Comparison of ENCODE assay signal across 8 mouse cellular contexts in the genomic region with DNA sequence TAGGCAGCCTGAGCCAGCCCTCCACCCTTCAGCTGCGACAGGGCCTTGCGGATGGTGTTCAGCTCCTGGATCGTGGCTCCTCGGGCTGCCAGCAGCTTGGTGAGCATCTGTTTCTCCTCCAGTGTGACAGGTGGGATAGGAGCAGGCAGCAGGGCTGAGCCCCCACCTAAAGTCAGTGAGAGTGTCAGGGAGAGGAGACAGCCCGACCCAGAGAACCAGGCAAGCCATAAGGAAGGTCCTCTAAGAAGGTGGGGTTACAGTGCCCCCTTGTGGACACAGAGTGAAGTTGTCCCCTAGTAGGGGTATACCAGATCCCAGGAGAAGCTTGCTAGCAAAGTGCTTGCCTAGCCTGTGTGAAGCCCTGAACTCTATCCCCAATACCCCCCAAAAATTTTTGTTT. TPM values are rescaled to one million over a fixed set of nuclear protein-coding genes. Genes with fewer than 3 reads are reported as not detected.
DNase-seq lines count a peak whose midpoint lies in the region; ATAC-seq and TF ChIP-seq lines count a peak whose summit lies in the region.

No protein-coding gene starts in this region.

- no peak overlapping the region for H3K4me3 ChIP-seq in ES-E14 (ENCODE audit: insufficient read depth in 1 of 2, low read depth in 1 of 2, low read length in 2 of 2, poor library complexity in 1 of 2, severe bottlenecking in 1 of 2)
- no peak overlapping the region for H3K4me3 ChIP-seq in limb, embryonic 10.5 days
- H3K4me3 ChIP-seq in midbrain, embryonic 14.5 days (replicated peaks; ENCODE audit: low read depth, low read length) = no peak overlapping the region
- no peak overlapping the region for H3K4me3 ChIP-seq in testis, adult 2 months (ENCODE audit: control insufficient read depth, low read depth, low read length)

- in situ Hi-C loops in ES-E14 (cut with MboI; ENCODE audit: low sequenced_read_pairs in 2 of 2, unreplicated experiment in 2 of 2) = no loop called here

- no peaks in the 10 kb centered on the region for H3K9me3 ChIP-seq in ES-E14 (ENCODE audit: control insufficient read depth, insufficient read depth, low read depth, low read length)
- no peaks in the 10 kb centered on the region for H3K9me3 ChIP-seq in limb, embryonic 10.5 days (replicated peaks)
- no peaks in the 10 kb centered on the region for H3K9me3 ChIP-seq in midbrain, embryonic 14.5 days (ENCODE audit: control insufficient read depth, low read length)

- 59% methylated on average over 5 of the region's 5 CpGs for WGBS in limb, embryonic 10.5 days
- 40% methylated on average over 5 of the region's 5 CpGs for WGBS in midbrain, embryonic 14.5 days

- H3K4me1 ChIP-seq in ES-E14 (ENCODE audit: control insufficient read depth in 2 of 2, insufficient read depth in 2 of 2, low read length in 2 of 2, poor library complexity in 1 of 2) = peaks cover 8 to 10% of the 10 kb centered on the region in 2 experiments; a peak in 2 of 4 replicates
- peaks cover 9% of the 10 kb centered on the region; the same call in 1 of the 2 replicates for H3K4me1 ChIP-seq in limb, embryonic 10.5 days
- peaks cover 13% of the 10 kb centered on the region; the same call in 1 of the 2 replicates for H3K4me1 ChIP-seq in midbrain, embryonic 14.5 days (ENCODE audit: control insufficient read depth, insufficient read depth, low read length)
- no peaks in the 10 kb centered on the region; the same call in 1 of the 2 replicates for H3K4me1 ChIP-seq in testis, adult 2 months (ENCODE audit: control insufficient read depth, insufficient read depth, low read length)

- no peak for TF ChIP-seq POLR2A in testis, adult 2 months (IDR thresholded peaks at IDR 0.05; ENCODE audit: control insufficient read depth, low read depth, low read length)

- DNase-seq in adrenal gland, adult 2 months = peak; percentile 51
- no peak for DNase-seq in adrenal gland, adult 18-20 months (ENCODE audit: low spot score in 2 of 2)
- DNase-seq in ES-E14 (ENCODE audit: low read depth, low spot score) = no peak
- peak; percentile 89 to 90 for DNase-seq in cerebellum, postnatal 10 days
- DNase-seq in heart, postnatal 4 days = peak; percentile 61
- peak; percentile 71 for DNase-seq in limb, embryonic 10.5 days (ENCODE audit: low spot score)
- DNase-seq in midbrain, embryonic 14.5 days = peak; percentile 92

- peak; percentile 53 for ATAC-seq in midbrain, embryonic 14.5 days (ENCODE audit: low FRiP score, low TSS enrichment)

- no peak overlapping the region for H3K27ac ChIP-seq in ES-E14 (ENCODE audit: insufficient read depth, low read depth, low read length, poor library complexity, severe bottlenecking)
- no peak overlapping the region for H3K27ac ChIP-seq in limb, embryonic 10.5 days
- peak overlapping the region; percentile 68 for H3K27ac ChIP-seq in midbrain, embryonic 14.5 days (replicated peaks; ENCODE audit: low read depth, low read length)
- no peak overlapping the region for H3K27ac ChIP-seq in testis, adult 2 months (ENCODE audit: control insufficient read depth, insufficient read depth, low read depth, low read length)

- peaks cover 31% of the 10 kb centered on the region for H3K27me3 ChIP-seq in limb, embryonic 10.5 days (ENCODE audit: low read depth, poor library complexity, severe bottlenecking)
- H3K27me3 ChIP-seq in midbrain, embryonic 14.5 days (ENCODE audit: control insufficient read depth, insufficient read depth, low read length) = no peaks in the 10 kb centered on the region
- no peaks in the 10 kb centered on the region for H3K27me3 ChIP-seq in testis, adult 2 months (ENCODE audit: control insufficient read depth, insufficient read depth, low read length)

- no peaks in the 10 kb centered on the region for H3K36me3 ChIP-seq in ES-E14 (ENCODE audit: control insufficient read depth, insufficient read depth, low read length, poor library complexity, severe bottlenecking)
- H3K36me3 ChIP-seq in limb, embryonic 10.5 days = no peaks in the 10 kb centered on the region
- H3K36me3 ChIP-seq in midbrain, embryonic 14.5 days (ENCODE audit: control insufficient read depth, insufficient read depth, low read length) = peaks cover 35% of the 10 kb centered on the region
- 0 out of 2 replicates have a peak, but pooled peaks cover 1% of the 10 kb centered on the region for H3K36me3 ChIP-seq in testis, adult 2 months (ENCODE audit: control insufficient read depth, insufficient read depth, low read length)

- no peak overlapping the region for H3K4me2 ChIP-seq in midbrain, embryonic 14.5 days (ENCODE audit: low read length)

- peak; percentile 63; the same call in 1 of the 2 replicates for TF ChIP-seq CTCF in testis, adult 2 months (IDR thresholded peaks at IDR 0.05; ENCODE audit: control insufficient read depth, insufficient read depth, insufficient replicate concordance, low read depth, low read length)

- H3K9ac ChIP-seq in ES-E14 (ENCODE audit: insufficient read depth, low read depth, low read length, poor library complexity, severe bottlenecking) = no peak overlapping the region; the same call in 1 of the 2 replicates
- H3K9ac ChIP-seq in midbrain, embryonic 14.5 days (replicated peaks; ENCODE audit: low read length) = no peak overlapping the region

TF ChIP-seq in ES-E14, 5 proteins besides CTCF, POLR2A, EP300 and RAD21:
- no peak for TF ChIP-seq CHD2 (IDR thresholded peaks at IDR 0.05; ENCODE audit: low read depth, low read length)
- peak; percentile 37; the same call in 1 of the 2 replicates for TF ChIP-seq ZC3H11A (IDR thresholded peaks at IDR 0.05; ENCODE audit: borderline replicate concordance, low read depth, low read length)

RNA-seq across cellular contexts. Expression of a gene that starts 1.5 kb away (rescaled TPM):
- 1 to 10 TPM; 2.5 to 3.3 TPM for total RNA-seq in adrenal gland, adult 2 months (2021)
- polyA plus RNA-seq in adrenal gland, adult 2 months (2012; rRNA removed) = 2.5 and 3.2 TPM in 2 replicates
- total RNA-seq in adrenal gland, adult 18-20 months (2021) = 1 to 10 TPM; 1.9 to 2.7 TPM
- 3.2 and 5.5 TPM in 2 replicates for total RNA-seq in ES-E14 (2012; rRNA removed)
- total RNA-seq in heart, postnatal 4 days (2021) = 1 to 10 TPM; 2.3 to 3.5 TPM
- polyA plus RNA-seq in limb, embryonic 10.5 days (2016; fragmentation: Nextera tagmentation; extraction: Ambion mirVana) = 0.83 and 1.9 TPM in 2 replicates
- polyA plus RNA-seq in midbrain, embryonic 14.5 days (2014; fragmentation: Nextera tagmentation; extraction: Ambion mirVana) = 4.6 and 6.8 TPM in 2 replicates
- polyA plus RNA-seq in testis, adult 2 months (2012; rRNA removed) = 16.2 and 17.6 TPM in 2 replicates

RNA-seq across cellular contexts. Expression of a gene that starts 14.3 kb away (rescaled TPM):
- 10 to 100 TPM; 66.8 to 75.8 TPM for total RNA-seq in adrenal gland, adult 2 months (2021)
- 50.5 and 67.4 TPM in 2 replicates for polyA plus RNA-seq in adrenal gland, adult 2 months (2012; rRNA removed)
- 10 to 100 TPM; 73.7 to 81.6 TPM for total RNA-seq in adrenal gland, adult 18-20 months (2021)
- 83.7 and 95.8 TPM in 2 replicates for total RNA-seq in ES-E14 (2012; rRNA removed)
- total RNA-seq in heart, postnatal 4 days (2021) = 10 to 100 TPM; 90.0 to 98.5 TPM
- polyA plus RNA-seq in limb, embryonic 10.5 days (2016; fragmentation: Nextera tagmentation; extraction: Ambion mirVana) = 26.2 and 28.8 TPM in 2 replicates
- 54.0 and 75.3 TPM in 2 replicates for polyA plus RNA-seq in midbrain, embryonic 14.5 days (2014; fragmentation: Nextera tagmentation; extraction: Ambion mirVana)
- 21.3 and 25.2 TPM in 2 replicates for polyA plus RNA-seq in testis, adult 2 months (2012; rRNA removed)

RNA-seq across cellular contexts. Expression of a gene that starts 43.1 kb away (rescaled TPM):
- 100 to 1,000 TPM in 1 of 2 experiments, 10 to 100 TPM in 1; 84.6 to 135 TPM for total RNA-seq in adrenal gland, adult 2 months (2021)
- 216 and 273 TPM in 2 replicates for polyA plus RNA-seq in adrenal gland, adult 2 months (2012; rRNA removed)
- 100 to 1,000 TPM; 105 to 110 TPM for total RNA-seq in adrenal gland, adult 18-20 months (2021)
- total RNA-seq in ES-E14 (2012; rRNA removed) = 40.6 and 53.9 TPM in 2 replicates
- 10 to 100 TPM; 14.0 to 14.8 TPM for total RNA-seq in heart, postnatal 4 days (2021)
- polyA plus RNA-seq in limb, embryonic 10.5 days (2016; fragmentation: Nextera tagmentation; extraction: Ambion mirVana) = 53.1 and 57.5 TPM in 2 replicates
- 11.3 and 13.1 TPM in 2 replicates for polyA plus RNA-seq in midbrain, embryonic 14.5 days (2014; fragmentation: Nextera tagmentation; extraction: Ambion mirVana)
- 31.3 and 40.6 TPM in 2 replicates for polyA plus RNA-seq in testis, adult 2 months (2012; rRNA removed)

RNA-seq across cellular contexts. Expression of a gene that starts 46.5 kb away (rescaled TPM):
- total RNA-seq in adrenal gland, adult 2 months (2021) = 100 to 1,000 TPM in 1 of 2 experiments, 10 to 100 TPM in 1; 75.8 to 128 TPM
- 121 and 125 TPM in 2 replicates for polyA plus RNA-seq in adrenal gland, adult 2 months (2012; rRNA removed)
- total RNA-seq in adrenal gland, adult 18-20 months (2021) = 10 to 100 TPM; 41.1 to 78.7 TPM
- total RNA-seq in ES-E14 (2012; rRNA removed) = 135 and 139 TPM in 2 replicates
- 10 to 100 TPM; 62.1 to 63.6 TPM for total RNA-seq in heart, postnatal 4 days (2021)
- 75.1 and 76.6 TPM in 2 replicates for polyA plus RNA-seq in limb, embryonic 10.5 days (2016; fragmentation: Nextera tagmentation; extraction: Ambion mirVana)
- 46.4 and 55.4 TPM in 2 replicates for polyA plus RNA-seq in midbrain, embryonic 14.5 days (2014; fragmentation: Nextera tagmentation; extraction: Ambion mirVana)
- polyA plus RNA-seq in testis, adult 2 months (2012; rRNA removed) = 12.1 and 13.5 TPM in 2 replicates

RNA-seq across cellular contexts. Expression of a gene that starts 59.8 kb away (rescaled TPM):
- under 1 TPM; 0.14 to 0.26 TPM for total RNA-seq in adrenal gland, adult 2 months (2021)
- polyA plus RNA-seq in adrenal gland, adult 2 months (2012; rRNA removed) = 0.03 and 0.31 TPM in 2 replicates
- under 1 TPM; 0.10 to 0.30 TPM for total RNA-seq in adrenal gland, adult 18-20 months (2021)
- total RNA-seq in ES-E14 (2012; rRNA removed) = 3.9 and 7.9 TPM in 2 replicates
- total RNA-seq in heart, postnatal 4 days (2021) = under 1 TPM; 0.07 to 0.09 TPM
- 0.09 TPM in 1 of 2 replicates, not detected in the other for polyA plus RNA-seq in limb, embryonic 10.5 days (2016; fragmentation: Nextera tagmentation; extraction: Ambion mirVana)
- polyA plus RNA-seq in midbrain, embryonic 14.5 days (2014; fragmentation: Nextera tagmentation; extraction: Ambion mirVana) = 0.38 and 0.81 TPM in 2 replicates
- polyA plus RNA-seq in testis, adult 2 months (2012; rRNA removed) = 17.3 and 20.2 TPM in 2 replicates

Comparison
In these comparisons a context has a peak if more than half of its experiments do, and no peak if none do; other contexts are left out.
1. DNase-seq: peak in adrenal gland, adult 2 months (single experiment), cerebellum, postnatal 10 days (2 of 2), heart, postnatal 4 days (single experiment), limb, embryonic 10.5 days (single experiment) and midbrain, embryonic 14.5 days (single experiment); none in adrenal gland, adult 18-20 months (0 of 2) and ES-E14 (single experiment).